Mouse (Mus musculus) midbrain, embryonic 12.5 days (tissue): Measurements from ENCODE around the gene Cd274. TPM values are rescaled to one million over a fixed set of nuclear protein-coding genes. Genes with fewer than 3 reads are reported as not detected.
A peak's percentile ranks its signal among the peaks of the same experiment; 100 is the strongest.

Source experiments
- ATAC-seq: fragments of 200-750 bp; cut with Nextera tagmentation; 2 replicates; pipeline ENCODE4 v1.8.0; 2017; ENCODE audit warnings: low read depth, moderate TSS enrichment, moderate library complexity; ENCODE audit not compliant: low FRiP score
- H3K27ac ChIP-seq: fragments of 300-500 bp; sonication (generic); replicated peaks from 2 replicates; pipeline ENCODE4 v1.5.1; 2016; ENCODE audit warnings: mild to moderate bottlenecking
- H3K27me3 ChIP-seq: fragments of 300-500 bp; sonication (generic); 2 replicates; pipeline ENCODE4 v1.6.1; 2016; ENCODE audit warnings: mild to moderate bottlenecking
- H3K36me3 ChIP-seq: fragments of 300-500 bp; sonication (generic); 2 replicates; pipeline ENCODE4 v1.6.1; 2016
- H3K4me1 ChIP-seq: fragments of 300-500 bp; sonication (generic); 2 replicates; pipeline ENCODE4 v1.6.1; 2016
- H3K4me2 ChIP-seq: fragments of 300-500 bp; sonication (generic); replicated peaks from 2 replicates; pipeline ENCODE4 v1.6.1; 2016; ENCODE audit warnings: mild to moderate bottlenecking, moderate library complexity
- H3K4me3 ChIP-seq: fragments of 300-500 bp; sonication (generic); 2 replicates; pipeline ENCODE4 v1.5.1; 2016; ENCODE audit warnings: mild to moderate bottlenecking
- H3K9ac ChIP-seq: fragments of 300-500 bp; sonication (generic); replicated peaks from 2 replicates; pipeline ENCODE4 v1.6.1; 2016; ENCODE audit warnings: mild to moderate bottlenecking, moderate library complexity
- H3K9me3 ChIP-seq: fragments of 300-500 bp; sonication (generic); 2 replicates; pipeline ENCODE4 v1.6.1; 2016; ENCODE audit warnings: mild to moderate bottlenecking
- whole genome bisulfite sequencing: fragments of 180-500 bp; shearing (Covaris S2); methylation state at CpG from one replicate; pipeline ENCODE4 v1.1.7; 2016; 5-methylcytosine and 5-hydroxymethylcytosine counted together
- polyA plus RNA-seq: library from polyadenylated mRNA; unstranded; fragments of >200 nt; fragmentation: Nextera tagmentation; extraction: Ambion mirVana; gene quantifications from 2 replicates; pipeline ENCODE4 v1.2.1, GENCODE M21; 2016

The Cd274 gene
- polyA plus RNA-seq, 1 experiment from 2014 or later: 0.33 TPM

DNA sequence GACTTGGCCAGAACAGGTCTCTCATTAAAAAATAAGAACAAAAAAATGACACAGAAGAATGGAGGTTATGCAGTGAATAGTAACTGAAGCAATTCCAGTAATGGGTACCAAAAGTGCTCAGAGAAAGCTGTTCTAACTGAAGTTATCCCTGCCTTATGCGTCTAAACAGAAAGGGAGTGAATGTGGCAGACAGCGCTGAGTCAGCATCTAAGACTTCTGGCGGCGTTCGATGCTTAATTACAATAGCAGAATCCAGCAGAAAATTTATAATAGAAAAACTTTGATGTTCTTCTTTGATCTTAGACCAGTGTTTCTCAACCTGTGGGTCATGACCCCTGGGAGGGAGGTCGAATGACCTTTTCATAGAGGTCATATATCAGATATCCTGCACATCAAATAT, 21.6 kb upstream of the Cd274 start:
- no peak overlapping the region for H3K4me3 ChIP-seq
- H3K9me3 ChIP-seq: no peaks in the 10 kb centered on the region
- no peaks in the 10 kb centered on the region for H3K36me3 ChIP-seq
- H3K9ac ChIP-seq: no peak overlapping the region
- no peak overlapping the region for H3K27ac ChIP-seq
- H3K4me1 ChIP-seq: 0 out of 2 replicates have a peak, but pooled peaks cover under 1% of the 10 kb centered on the region
- H3K27me3 ChIP-seq: no peaks in the 10 kb centered on the region
- 89% methylated on average over 6 of the region's 6 CpGs for WGBS
- no peak overlapping the region for H3K4me2 ChIP-seq
- no peak for ATAC-seq

DNA sequence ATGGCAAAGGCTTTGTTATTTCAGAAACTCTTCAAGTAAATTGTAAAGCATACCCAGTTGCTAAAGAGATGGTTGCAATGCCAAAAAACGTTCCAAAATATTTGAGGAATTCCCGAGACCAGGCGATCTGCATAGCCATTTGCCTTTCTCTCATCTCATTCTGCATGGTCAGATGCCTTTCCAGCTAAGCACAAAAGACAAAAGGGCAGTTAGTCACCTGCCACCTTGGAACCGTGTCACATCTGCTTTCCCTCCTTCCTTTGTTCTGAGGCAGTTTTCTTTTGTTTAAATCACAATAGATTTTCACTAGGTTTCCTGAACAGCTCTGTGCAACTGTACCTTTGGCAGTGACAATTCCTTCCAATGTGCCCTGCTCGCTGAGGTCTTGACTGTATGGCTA, 16.3 kb upstream of the Cd274 start:
- H3K4me2 ChIP-seq: no peak overlapping the region
- H3K4me3 ChIP-seq: no peak overlapping the region
- H3K4me1 ChIP-seq: 0 out of 2 replicates have a peak, but pooled peaks cover 9% of the 10 kb centered on the region
- H3K27me3 ChIP-seq: no peaks in the 10 kb centered on the region
- no peaks in the 10 kb centered on the region for H3K36me3 ChIP-seq
- no peak overlapping the region for H3K27ac ChIP-seq
- H3K9ac ChIP-seq: no peak overlapping the region
- H3K9me3 ChIP-seq: no peaks in the 10 kb centered on the region
- 42% methylated on average over 5 of the region's 5 CpGs for whole genome bisulfite sequencing
- no peak for ATAC-seq

GRCm38 (mm10) chr19:29354895-29355877, 12.1 kb upstream of the Cd274 start:
- no peaks in the 10 kb centered on the region for H3K9me3 ChIP-seq
- H3K4me2 ChIP-seq: peak overlapping the region; percentile 54
- H3K27me3 ChIP-seq: no peaks in the 10 kb centered on the region
- WGBS: 4% methylated on average over 20 of the region's 20 CpGs
- no peak overlapping the region for H3K27ac ChIP-seq
- H3K4me1 ChIP-seq: 0 out of 2 replicates have a peak, but pooled peaks cover 9% of the 10 kb centered on the region
- ATAC-seq: peak; percentile 60; the same call in 1 of the 2 replicates
- H3K4me3 ChIP-seq: peak overlapping the region; percentile 32
- H3K9ac ChIP-seq: no peak overlapping the region
- no peaks in the 10 kb centered on the region for H3K36me3 ChIP-seq

DNA sequence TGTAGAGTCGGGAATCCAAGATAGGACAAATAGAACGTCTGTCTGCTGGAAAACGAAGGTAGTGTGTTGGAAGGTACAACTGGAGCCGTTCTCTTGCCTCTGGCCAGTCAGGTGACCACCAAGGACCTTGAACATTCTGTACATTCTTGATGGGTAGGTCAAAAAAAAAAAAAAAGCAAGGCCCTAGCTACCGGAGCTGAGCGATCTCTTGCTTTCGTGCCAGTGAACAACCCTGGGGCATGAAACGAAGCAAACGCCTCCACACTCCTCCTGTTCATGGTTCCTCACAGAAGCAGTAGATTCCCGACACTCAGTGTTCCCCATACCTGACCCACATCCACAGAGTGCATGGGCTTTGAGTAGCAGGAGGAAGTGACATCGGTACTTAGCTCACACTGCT, 11.0 kb upstream of the Cd274 start:
- Histone ChIP-seq H3K9me3 (no peaks in the 10 kb centered on the region), H3K27ac (no peak overlapping the region), H3K9ac (no peak overlapping the region), H3K36me3 (no peaks in the 10 kb centered on the region), H3K27me3 (no peaks in the 10 kb centered on the region), H3K4me3 (no peak overlapping the region), H3K4me2 (no peak overlapping the region), H3K4me1 (peaks cover 8% of the 10 kb centered on the region; the same call in 1 of the 2 replicates)
- WGBS: 82% methylated on average over 11 of the region's 11 CpGs
- no peak for ATAC-seq

- H3K27me3 ChIP-seq: peaks cover 4% of the 10 kb centered on the region; the same call in 1 of the 2 replicates
- H3K4me2 ChIP-seq: no peak overlapping the region
- ATAC-seq: no peak
- no peak overlapping the region for H3K9ac ChIP-seq
- no peak overlapping the region for H3K4me3 ChIP-seq
- WGBS: 86% methylated on average over 5 of the region's 5 CpGs
- H3K4me1 ChIP-seq: peaks cover 20% of the 10 kb centered on the region; the same call in 1 of the 2 replicates
- H3K9me3 ChIP-seq: no peaks in the 10 kb centered on the region
- no peak overlapping the region for H3K27ac ChIP-seq
- no peaks in the 10 kb centered on the region for H3K36me3 ChIP-seq
Observed at GRCm38 (mm10) chr19:29360251-29360650, 7.0 kb upstream of the Cd274 start.

DNA sequence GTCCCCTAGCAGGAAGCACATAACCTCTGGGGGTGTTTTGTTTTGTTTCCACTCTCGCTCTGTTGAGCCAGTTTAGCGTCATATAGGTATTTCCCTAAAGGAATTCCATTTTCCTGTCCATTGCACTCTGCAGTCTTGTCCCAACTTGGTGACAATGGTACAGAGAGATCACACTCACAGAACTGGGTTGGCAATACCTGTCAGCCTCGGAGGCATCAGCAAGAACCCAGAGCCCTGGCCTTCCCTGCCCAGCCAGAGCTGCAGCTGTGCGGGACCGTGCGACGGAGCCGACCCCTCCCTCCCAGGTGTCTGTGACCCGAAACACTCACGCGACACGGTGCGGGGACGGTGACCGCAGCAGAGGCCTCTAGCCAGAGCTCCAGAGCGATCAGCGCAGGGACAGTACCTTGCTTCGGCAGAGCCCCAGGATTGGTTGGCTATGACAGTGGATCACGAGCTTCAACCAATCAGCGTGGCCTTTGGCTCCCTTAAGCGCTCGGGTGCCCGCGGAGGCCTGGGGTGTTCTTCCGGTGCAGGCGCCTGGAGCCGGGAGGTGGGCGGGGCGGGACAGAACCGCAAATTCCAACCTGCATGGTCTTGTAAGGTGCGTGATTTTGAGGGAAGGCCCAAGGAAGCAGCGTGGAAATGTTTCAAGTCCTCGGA, 5.7 kb upstream of the Cd274 start:
- Histone ChIP-seq H3K36me3 (no peaks in the 10 kb centered on the region), H3K27me3 (peaks cover 4% of the 10 kb centered on the region; the same call in 1 of the 2 replicates), H3K4me3 (peak overlapping the region; percentile 64), H3K4me2 (peak overlapping the region; percentile 76), H3K9me3 (no peaks in the 10 kb centered on the region), H3K4me1 (peaks cover 18% of the 10 kb centered on the region; the same call in 1 of the 2 replicates), H3K9ac (peak overlapping the region; percentile 74), H3K27ac (no peak overlapping the region)
- WGBS: 2% methylated on average over 33 of the region's 33 CpGs
- ATAC-seq: peak; percentile 100

- no peak for ATAC-seq
- Histone ChIP-seq H3K4me1 (peaks cover 22% of the 10 kb centered on the region; the same call in 1 of the 2 replicates), H3K9ac (peak overlapping the region; percentile 74), H3K36me3 (no peaks in the 10 kb centered on the region), H3K4me3 (peak overlapping the region; percentile 64), H3K27me3 (peaks cover 4% of the 10 kb centered on the region; the same call in 1 of the 2 replicates), H3K27ac (no peak overlapping the region), H3K9me3 (no peaks in the 10 kb centered on the region), H3K4me2 (peak overlapping the region; percentile 76)
- WGBS: 51% methylated on average over 13 of the region's 13 CpGs
Observed at GRCm38 (mm10) chr19:29362173-29362930, 4.9 kb upstream of the Cd274 start.

DNA sequence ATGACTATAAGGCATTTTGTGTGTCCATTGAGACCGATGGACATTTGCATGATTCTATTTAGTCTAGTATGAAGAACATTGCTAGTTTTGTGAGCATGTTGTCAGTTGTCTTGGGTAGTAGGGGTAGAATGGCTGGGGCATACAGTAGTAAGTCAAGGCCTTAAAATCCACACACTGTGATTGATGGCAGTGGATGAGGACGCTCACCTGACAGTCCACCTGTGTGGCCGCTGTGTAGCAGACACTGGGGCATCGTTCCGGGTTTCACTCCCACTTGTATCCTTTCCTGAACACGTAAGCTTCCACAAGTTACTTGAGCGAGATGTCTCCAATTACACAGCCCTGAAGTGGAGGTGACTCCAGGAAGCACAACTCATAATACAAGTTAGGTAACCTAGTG, 3.7 kb upstream of the Cd274 start:
- no peak overlapping the region for H3K4me2 ChIP-seq
- no peaks in the 10 kb centered on the region for H3K36me3 ChIP-seq
- no peaks in the 10 kb centered on the region for H3K9me3 ChIP-seq
- H3K9ac ChIP-seq: no peak overlapping the region
- peaks cover 25% of the 10 kb centered on the region; the same call in 1 of the 2 replicates for H3K4me1 ChIP-seq
- no peak overlapping the region for H3K27ac ChIP-seq
- H3K4me3 ChIP-seq: no peak overlapping the region
- no peak for ATAC-seq
- H3K27me3 ChIP-seq: peaks cover 4% of the 10 kb centered on the region; the same call in 1 of the 2 replicates
- 88% methylated on average over 7 of the region's 7 CpGs for WGBS

- Histone ChIP-seq H3K4me2 (no peak overlapping the region), H3K27me3 (peaks cover 4% of the 10 kb centered on the region; the same call in 1 of the 2 replicates), H3K27ac (no peak overlapping the region), H3K4me3 (no peak overlapping the region), H3K4me1 (peaks cover 25% of the 10 kb centered on the region; the same call in 1 of the 2 replicates), H3K36me3 (no peaks in the 10 kb centered on the region), H3K9me3 (no peaks in the 10 kb centered on the region), H3K9ac (no peak overlapping the region)
- ATAC-seq: no peak
- WGBS: 77% methylated on average over 5 of the region's 5 CpGs
Observed at GRCm38 (mm10) chr19:29364076-29364475, 3.2 kb upstream of the Cd274 start.

- Histone ChIP-seq H3K36me3 (no peaks in the 10 kb centered on the region), H3K27ac (no peak overlapping the region), H3K9me3 (no peaks in the 10 kb centered on the region), H3K4me3 (no peak overlapping the region), H3K9ac (no peak overlapping the region), H3K4me2 (no peak overlapping the region), H3K4me1 (peaks cover 25% of the 10 kb centered on the region; the same call in 1 of the 2 replicates), H3K27me3 (peaks cover 4% of the 10 kb centered on the region; the same call in 1 of the 2 replicates)
- no peak for ATAC-seq
- WGBS: 30% methylated on average over 3 of the region's 3 CpGs
Observed at GRCm38 (mm10) chr19:29365105-29365504, 2.1 kb upstream of the Cd274 start.

GRCm38 (mm10) chr19:29366226-29366968, 858 bp upstream of the Cd274 start:
- Histone ChIP-seq H3K4me2 (peak overlapping the region; percentile 69), H3K4me3 (peak overlapping the region; percentile 41), H3K9me3 (no peaks in the 10 kb centered on the region), H3K36me3 (no peaks in the 10 kb centered on the region), H3K27me3 (peaks cover 4% of the 10 kb centered on the region; the same call in 1 of the 2 replicates), H3K9ac (no peak overlapping the region), H3K4me1 (peaks cover 18% of the 10 kb centered on the region; the same call in 1 of the 2 replicates), H3K27ac (no peak overlapping the region)
- 66% methylated on average over 20 of the region's 20 CpGs for WGBS
- ATAC-seq: no peak
